Mouse (Mus musculus): Measurements from ENCODE around the gene Ing5.
"Not testable (repeated sequence)": the region's sequence is repeated elsewhere in the genome, so short reads cannot be mapped to it uniquely, and the experiment has no call there.

The Ing5 gene

DNA sequence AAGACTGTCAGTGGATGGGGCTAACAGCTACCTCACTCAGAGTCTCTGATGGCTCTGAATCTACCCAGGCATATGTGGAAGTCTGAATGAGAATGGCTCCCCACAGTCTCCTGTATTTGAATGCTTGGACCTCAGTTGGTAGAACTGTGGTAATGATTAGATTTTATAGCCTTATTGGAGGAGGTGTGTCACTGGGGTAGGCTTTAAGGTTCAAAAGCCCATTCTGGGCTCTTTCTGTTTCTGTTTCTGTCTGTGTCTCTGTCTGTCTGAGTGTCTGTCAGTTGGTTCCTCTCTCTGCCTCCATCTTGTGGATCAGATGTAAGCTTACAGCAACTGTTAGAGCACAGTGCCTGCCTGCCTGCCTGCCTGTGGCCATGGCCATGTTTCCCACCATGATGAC lies 55.9 kb downstream of the Ing5 start:
- no peak for DNase-seq (ENCODE audit: extremely low spot score, low spot score)

DNA sequence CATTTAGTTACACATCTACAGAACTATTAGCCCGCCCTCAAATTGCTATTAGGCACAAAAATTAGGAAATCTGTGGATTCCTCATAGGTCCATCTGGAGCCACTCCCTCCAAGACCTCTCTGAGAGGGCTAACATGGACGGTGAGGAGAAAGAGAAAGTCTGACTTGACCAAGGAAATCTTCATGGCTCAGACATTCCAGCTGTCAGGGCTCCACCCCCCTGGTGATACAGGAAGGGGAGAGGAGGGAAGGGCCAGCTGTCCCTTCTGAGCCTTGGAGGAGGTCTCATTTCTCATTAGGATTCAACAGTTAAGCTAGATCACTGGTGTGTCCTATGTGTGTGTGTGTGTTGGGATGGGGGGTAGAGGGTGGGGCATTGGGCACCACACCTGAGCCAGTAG lies 57.3 kb downstream of the Ing5 start, which contains the start of gene Gal3st2:
TSS of gene Gal3st2 (plus strand) at position 259 of the 400 bp plus-strand sequence.
- not testable (repeated sequence) for DNase-seq (ENCODE audit: extremely low spot score, low spot score)

All from neural tube, embryonic 10.5 days (tissue).